Mouse (Mus musculus): ENCODE measurements around the gene Zfp609. TPM values are rescaled to one million over a fixed set of nuclear protein-coding genes. Genes with fewer than 3 reads are reported as not detected.

Gene Zfp609
- polyA plus RNA-seq, 1 experiment from 2014 or later: 12.5 TPM

DNA sequence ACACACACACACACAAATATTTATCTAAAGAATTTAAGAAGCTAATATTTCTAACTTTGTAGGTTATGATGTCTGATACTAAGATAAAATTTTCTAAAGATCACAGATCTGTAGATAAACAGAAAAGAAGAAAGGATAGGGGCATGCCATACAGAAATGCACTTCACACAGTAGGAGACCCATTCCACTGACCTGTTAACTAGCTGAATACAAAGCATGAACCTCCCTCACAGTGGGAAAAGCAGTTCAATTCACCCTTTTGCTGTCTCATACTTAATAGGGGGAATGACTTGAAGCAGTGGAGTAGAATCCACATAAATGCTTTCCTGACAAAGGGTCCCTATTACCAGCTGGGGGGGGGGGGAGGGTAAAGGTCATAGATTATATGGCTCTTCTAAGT lies 6.3 kb upstream of the Zfp609 start:
- Histone ChIP-seq H3K27ac (ENCODE audit: low read depth, low read length) (peak overlapping the region; percentile 43), H3K4me1 (replicated peaks; ENCODE audit: control insufficient read depth, insufficient read depth, low read length) (no peaks in the 10 kb centered on the region), H3K4me2 (replicated peaks; ENCODE audit: low read depth, low read length) (no peak overlapping the region), H3K9ac (ENCODE audit: low read depth, low read length) (no peak overlapping the region), H3K36me3 (ENCODE audit: control insufficient read depth, insufficient read depth, low read length) (no peaks in the 10 kb centered on the region), H3K9me3 (ENCODE audit: control insufficient read depth, low read length) (no peaks in the 10 kb centered on the region), H3K27me3 (ENCODE audit: control insufficient read depth, insufficient read depth, low read length) (no peaks in the 10 kb centered on the region), H3K4me3 (ENCODE audit: low read depth, low read length) (no peak overlapping the region)
- no peak for DNase-seq (ENCODE audit: low spot score)
- ATAC-seq (ENCODE audit: low FRiP score): peak; percentile 56; the same call in 1 of the 2 replicates

DNA sequence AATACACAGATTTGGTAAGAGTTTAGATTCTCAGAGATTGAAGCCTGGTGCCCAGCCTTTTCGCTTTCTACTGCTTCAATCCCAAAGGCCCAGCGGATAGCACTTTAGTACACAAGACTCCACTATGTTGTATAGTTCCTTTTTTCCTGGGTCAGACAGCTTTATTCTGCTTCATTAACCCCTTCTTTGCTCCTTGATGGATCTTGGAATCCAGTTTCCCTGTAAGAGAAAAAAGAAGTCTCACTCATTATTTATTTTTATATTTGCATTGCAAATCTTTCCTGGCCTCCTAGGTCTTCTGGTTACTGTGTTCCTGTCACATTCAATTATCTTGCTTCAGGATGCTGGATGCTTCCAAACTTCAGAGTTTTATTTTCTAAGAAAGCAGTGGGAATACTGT lies 5.9 kb upstream of the Zfp609 start:
- Histone ChIP-seq H3K4me1 (replicated peaks; ENCODE audit: control insufficient read depth, insufficient read depth, low read length) (no peaks in the 10 kb centered on the region), H3K27ac (ENCODE audit: low read depth, low read length) (no peak overlapping the region; the same call in 1 of the 2 replicates), H3K36me3 (ENCODE audit: control insufficient read depth, insufficient read depth, low read length) (no peaks in the 10 kb centered on the region), H3K4me3 (ENCODE audit: low read depth, low read length) (no peak overlapping the region), H3K9ac (ENCODE audit: low read depth, low read length) (no peak overlapping the region), H3K27me3 (ENCODE audit: control insufficient read depth, insufficient read depth, low read length) (no peaks in the 10 kb centered on the region), H3K9me3 (ENCODE audit: control insufficient read depth, low read length) (no peaks in the 10 kb centered on the region), H3K4me2 (replicated peaks; ENCODE audit: low read depth, low read length) (no peak overlapping the region)
- WGBS: 31% methylated on average over 2 of the region's 2 CpGs
- peak; percentile 54; the same call in 1 of the 2 replicates for ATAC-seq (ENCODE audit: low FRiP score)
- no peak for DNase-seq (ENCODE audit: low spot score)

DNA sequence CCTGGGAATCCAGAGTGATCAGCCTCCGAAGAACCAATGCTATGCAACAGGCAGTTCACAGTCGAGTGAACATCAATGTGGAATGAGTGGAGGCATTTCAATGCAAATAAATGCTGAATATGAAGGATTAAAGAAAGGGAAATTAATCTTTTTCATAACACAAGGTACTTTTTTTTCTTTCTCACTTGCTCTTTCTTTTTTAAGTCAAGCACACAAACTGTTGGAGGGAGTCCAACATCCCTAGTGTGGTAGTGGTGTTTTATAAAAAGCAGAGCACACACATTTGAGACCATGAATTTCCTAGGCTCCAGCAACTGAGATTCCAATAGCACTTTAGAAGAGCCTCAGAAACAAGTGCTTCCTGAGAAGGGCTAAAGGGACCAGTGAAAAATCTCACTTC lies 4.7 kb upstream of the Zfp609 start:
- Histone ChIP-seq H3K27ac (ENCODE audit: low read depth, low read length) (peak overlapping the region; percentile 73), H3K9me3 (ENCODE audit: control insufficient read depth, low read length) (no peaks in the 10 kb centered on the region), H3K4me1 (replicated peaks; ENCODE audit: control insufficient read depth, insufficient read depth, low read length) (no peaks in the 10 kb centered on the region), H3K4me2 (replicated peaks; ENCODE audit: low read depth, low read length) (no peak overlapping the region), H3K4me3 (ENCODE audit: low read depth, low read length) (no peak overlapping the region), H3K27me3 (ENCODE audit: control insufficient read depth, insufficient read depth, low read length) (no peaks in the 10 kb centered on the region), H3K36me3 (ENCODE audit: control insufficient read depth, insufficient read depth, low read length) (no peaks in the 10 kb centered on the region), H3K9ac (ENCODE audit: low read depth, low read length) (no peak overlapping the region)
- ATAC-seq (ENCODE audit: low FRiP score) (no peak), DNase-seq (ENCODE audit: low spot score) (no peak)
- WGBS: 27% methylated on average over 2 of the region's 2 CpGs

DNA sequence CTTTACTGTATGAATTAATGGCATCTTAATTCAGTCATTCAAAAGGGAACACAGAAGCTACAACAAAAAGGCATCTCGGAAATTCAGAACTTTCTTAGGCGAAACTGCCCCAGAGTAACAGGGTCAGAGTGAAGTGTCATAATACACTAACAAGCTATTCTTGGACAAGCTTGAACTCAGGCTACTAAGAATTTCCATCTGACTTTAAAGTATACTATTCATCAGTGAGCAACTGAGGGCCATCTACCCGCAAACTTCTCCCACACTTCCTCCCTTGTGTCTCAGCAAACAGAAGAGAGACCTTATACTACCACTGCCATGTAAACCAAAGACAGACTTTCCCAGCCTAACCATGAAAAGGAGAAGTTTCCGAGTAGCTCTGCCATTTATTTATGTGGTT lies 3.8 kb upstream of the Zfp609 start:
- Histone ChIP-seq H3K9ac (ENCODE audit: low read depth, low read length) (no peak overlapping the region), H3K9me3 (ENCODE audit: control insufficient read depth, low read length) (no peaks in the 10 kb centered on the region), H3K4me2 (replicated peaks; ENCODE audit: low read depth, low read length) (no peak overlapping the region), H3K27ac (ENCODE audit: low read depth, low read length) (0 out of 2 replicates have a peak overlapping the region, but pooled peaks have one; percentile 11), H3K4me3 (ENCODE audit: low read depth, low read length) (no peak overlapping the region), H3K4me1 (replicated peaks; ENCODE audit: control insufficient read depth, insufficient read depth, low read length) (no peaks in the 10 kb centered on the region), H3K27me3 (ENCODE audit: control insufficient read depth, insufficient read depth, low read length) (no peaks in the 10 kb centered on the region), H3K36me3 (ENCODE audit: control insufficient read depth, insufficient read depth, low read length) (no peaks in the 10 kb centered on the region)
- 47% methylated on average over 4 of the region's 4 CpGs for WGBS
- DNase-seq (ENCODE audit: low spot score) (no peak), ATAC-seq (ENCODE audit: low FRiP score) (no peak)

DNA sequence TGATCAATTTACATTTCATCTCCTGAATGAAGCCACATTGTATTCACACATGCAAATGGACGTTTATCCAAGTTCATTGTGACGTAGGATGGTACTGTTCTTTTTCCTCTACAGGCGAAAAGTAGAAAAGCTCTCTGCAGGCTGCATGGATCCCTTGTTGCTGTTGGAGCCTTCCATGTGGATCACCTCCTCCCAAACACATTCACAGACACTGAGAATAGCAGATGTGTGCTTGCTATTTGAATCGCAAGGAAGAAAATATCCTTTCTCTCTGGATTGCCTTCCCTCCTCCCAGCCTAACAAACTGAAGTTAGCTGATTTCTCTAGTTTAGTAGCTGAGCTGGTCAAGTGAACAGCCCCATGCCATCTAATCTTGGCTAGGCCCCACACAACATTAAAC lies 2.9 kb upstream of the Zfp609 start:
- Histone ChIP-seq H3K36me3 (ENCODE audit: control insufficient read depth, insufficient read depth, low read length) (no peaks in the 10 kb centered on the region), H3K9ac (ENCODE audit: low read depth, low read length) (no peak overlapping the region), H3K27ac (ENCODE audit: low read depth, low read length) (no peak overlapping the region), H3K4me3 (ENCODE audit: low read depth, low read length) (no peak overlapping the region), H3K27me3 (ENCODE audit: control insufficient read depth, insufficient read depth, low read length) (no peaks in the 10 kb centered on the region), H3K4me1 (replicated peaks; ENCODE audit: control insufficient read depth, insufficient read depth, low read length) (no peaks in the 10 kb centered on the region), H3K4me2 (replicated peaks; ENCODE audit: low read depth, low read length) (no peak overlapping the region), H3K9me3 (ENCODE audit: control insufficient read depth, low read length) (no peaks in the 10 kb centered on the region)
- ATAC-seq (ENCODE audit: low FRiP score) (no peak), DNase-seq (ENCODE audit: low spot score) (no peak)
- whole genome bisulfite sequencing: 70% methylated on average over 4 of the region's 4 CpGs

DNA sequence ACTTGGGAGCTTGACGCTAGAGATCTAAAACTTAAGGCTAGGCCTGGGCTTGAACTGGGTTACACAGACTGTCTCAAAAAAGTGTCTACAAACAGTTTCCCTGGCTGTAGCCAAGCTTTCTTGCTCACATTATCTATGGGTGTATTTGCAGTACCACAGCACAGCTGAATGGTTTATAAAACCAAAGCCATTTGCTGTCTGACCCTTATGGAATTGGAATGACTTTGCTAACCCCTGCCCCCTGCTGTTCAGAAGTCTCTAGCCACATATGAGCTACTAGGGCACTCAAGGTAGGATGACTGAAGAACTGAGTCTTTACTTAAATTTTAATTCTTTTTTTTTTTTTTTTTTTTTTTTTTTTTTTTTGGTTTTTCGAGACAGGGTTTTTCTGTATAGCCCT lies 2.0 kb upstream of the Zfp609 start:
- ATAC-seq (ENCODE audit: low FRiP score): no peak

DNA sequence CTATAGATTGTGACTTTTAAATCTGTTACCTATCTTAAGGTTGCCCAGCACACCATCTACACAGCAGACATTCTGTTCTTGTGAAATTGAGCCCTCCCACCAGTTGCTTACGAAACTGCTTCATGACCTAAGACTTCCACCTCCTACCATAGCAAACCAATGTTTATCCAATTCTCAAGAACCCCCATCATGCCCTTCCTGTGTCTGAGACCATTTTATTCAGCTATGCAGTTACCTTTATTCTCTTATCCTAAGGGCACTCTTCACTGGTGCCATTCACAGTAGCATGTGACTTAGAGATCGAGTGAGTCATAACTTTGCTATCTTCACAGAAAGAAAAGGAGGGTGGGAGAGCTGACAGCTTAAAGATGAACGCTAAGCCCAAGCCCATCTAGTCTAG lies 1.1 kb upstream of the Zfp609 start:
- 0 out of 2 replicates have a peak, but pooled peaks cover 3% of the 10 kb centered on the region for H3K4me1 ChIP-seq (replicated peaks; ENCODE audit: control insufficient read depth, insufficient read depth, low read length)
- no peak for DNase-seq (ENCODE audit: low spot score)
- peak overlapping the region; percentile 86 for H3K4me3 ChIP-seq (ENCODE audit: low read depth, low read length)
- H3K36me3 ChIP-seq (ENCODE audit: control insufficient read depth, insufficient read depth, low read length): no peaks in the 10 kb centered on the region
- H3K4me2 ChIP-seq (replicated peaks; ENCODE audit: low read depth, low read length): peak overlapping the region; percentile 53
- no peak for ATAC-seq (ENCODE audit: low FRiP score)
- H3K9ac ChIP-seq (ENCODE audit: low read depth, low read length): no peak overlapping the region
- WGBS: 47% methylated on average over 3 of the region's 3 CpGs
- H3K27ac ChIP-seq (ENCODE audit: low read depth, low read length): no peak overlapping the region
- no peaks in the 10 kb centered on the region for H3K27me3 ChIP-seq (ENCODE audit: control insufficient read depth, insufficient read depth, low read length)
- no peaks in the 10 kb centered on the region for H3K9me3 ChIP-seq (ENCODE audit: control insufficient read depth, low read length)

More for the DNA sequence above, 2.0 kb upstream of the Zfp609 start:
- Histone ChIP-seq H3K9me3 (ENCODE audit: control insufficient read depth, low read length) (no peaks in the 10 kb centered on the region), H3K36me3 (ENCODE audit: control insufficient read depth, insufficient read depth, low read length) (no peaks in the 10 kb centered on the region), H3K27me3 (ENCODE audit: control insufficient read depth, insufficient read depth, low read length) (no peaks in the 10 kb centered on the region), H3K4me1 (replicated peaks; ENCODE audit: control insufficient read depth, insufficient read depth, low read length) (no peaks in the 10 kb centered on the region), H3K4me2 (replicated peaks; ENCODE audit: low read depth, low read length) (no peak overlapping the region), H3K9ac (ENCODE audit: low read depth, low read length) (no peak overlapping the region), H3K27ac (ENCODE audit: low read depth, low read length) (no peak overlapping the region), H3K4me3 (ENCODE audit: low read depth, low read length) (no peak overlapping the region)
- DNase-seq (ENCODE audit: low spot score): peak; percentile 43
- WGBS: 95% methylated on average over 1 of the region's 2 CpGs

DNA sequence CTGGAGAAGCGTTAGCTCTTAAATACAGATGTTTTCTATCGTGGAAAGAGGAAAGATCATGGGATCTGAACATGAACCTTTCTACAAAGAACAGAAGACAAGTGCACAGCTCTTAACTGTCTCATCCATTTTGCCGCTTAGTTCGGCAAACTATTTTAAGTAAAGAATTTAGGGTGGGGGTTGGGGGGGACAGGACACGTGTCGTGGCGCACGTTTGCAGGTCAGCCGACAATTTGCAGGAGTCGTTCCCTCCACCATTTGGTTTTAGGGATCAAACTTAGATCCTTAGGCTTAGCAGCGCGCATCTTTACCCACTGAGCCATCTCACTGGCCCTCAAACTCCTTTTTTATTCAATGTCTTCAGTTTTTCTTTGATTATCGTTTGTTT lies 646 bp upstream of the Zfp609 start:
- Histone ChIP-seq H3K27me3 (ENCODE audit: control insufficient read depth, insufficient read depth, low read length) (no peaks in the 10 kb centered on the region), H3K9me3 (ENCODE audit: control insufficient read depth, low read length) (no peaks in the 10 kb centered on the region), H3K4me1 (replicated peaks; ENCODE audit: control insufficient read depth, insufficient read depth, low read length) (0 out of 2 replicates have a peak, but pooled peaks cover 3% of the 10 kb centered on the region), H3K36me3 (ENCODE audit: control insufficient read depth, insufficient read depth, low read length) (no peaks in the 10 kb centered on the region), H3K4me2 (replicated peaks; ENCODE audit: low read depth, low read length) (peak overlapping the region; percentile 53), H3K27ac (ENCODE audit: low read depth, low read length) (peak overlapping the region; percentile 99), H3K4me3 (ENCODE audit: low read depth, low read length) (peak overlapping the region; percentile 86), H3K9ac (ENCODE audit: low read depth, low read length) (peak overlapping the region; percentile 50; the same call in 1 of the 2 replicates)
- 1% methylated on average over 13 of the region's 13 CpGs for WGBS
- ATAC-seq (ENCODE audit: low FRiP score) (no peak; the same call in 1 of the 2 replicates), DNase-seq (ENCODE audit: low spot score) (no peak)

DNA sequence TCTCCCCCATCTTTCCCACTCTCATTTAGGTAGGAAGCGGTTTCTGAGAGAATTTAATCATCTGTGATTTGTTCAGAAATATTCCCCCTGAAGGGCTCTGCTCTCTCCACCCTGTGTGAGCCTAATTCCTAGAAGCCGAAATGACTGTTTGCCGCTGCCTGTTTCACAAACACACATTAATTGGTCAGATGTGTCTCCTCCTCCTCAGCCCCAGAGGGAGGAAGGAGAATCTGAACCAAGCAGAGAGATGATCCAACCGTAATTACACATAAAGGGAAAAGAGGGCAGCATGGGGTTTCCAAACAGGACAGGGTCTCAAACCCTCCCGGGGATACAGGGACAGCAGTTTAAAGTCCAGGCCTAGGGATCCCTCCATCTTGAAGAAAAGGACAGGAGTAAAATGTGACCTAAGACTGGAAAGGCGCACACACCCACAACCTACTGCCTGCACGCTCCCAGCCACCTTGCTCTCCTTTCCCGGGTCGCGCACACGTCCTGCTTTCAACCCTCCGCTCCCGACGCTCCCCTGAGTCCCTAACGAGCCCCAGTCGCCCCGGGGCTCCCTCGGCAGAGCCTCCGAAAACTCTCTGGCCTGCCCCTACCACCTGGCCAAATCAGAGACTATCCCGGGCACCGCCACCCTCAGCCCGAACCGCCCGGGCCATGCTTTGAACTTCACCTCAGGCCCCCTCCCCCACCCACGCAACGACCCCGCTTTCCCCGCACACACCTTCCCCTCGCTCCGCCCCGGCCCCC lies 598 bp downstream of the Zfp609 start:
- Histone ChIP-seq H3K4me2 (replicated peaks; ENCODE audit: low read depth, low read length) (peak overlapping the region; percentile 49), H3K4me3 (ENCODE audit: low read depth, low read length) (peak overlapping the region; percentile 86), H3K27ac (ENCODE audit: low read depth, low read length) (peak overlapping the region; percentile 99), H3K9ac (ENCODE audit: low read depth, low read length) (peak overlapping the region; percentile 89), H3K4me1 (replicated peaks; ENCODE audit: control insufficient read depth, insufficient read depth, low read length) (0 out of 2 replicates have a peak, but pooled peaks cover 3% of the 10 kb centered on the region), H3K9me3 (ENCODE audit: control insufficient read depth, low read length) (no peaks in the 10 kb centered on the region), H3K27me3 (ENCODE audit: control insufficient read depth, insufficient read depth, low read length) (no peaks in the 10 kb centered on the region), H3K36me3 (ENCODE audit: control insufficient read depth, insufficient read depth, low read length) (no peaks in the 10 kb centered on the region)
- 1% methylated on average over 31 of the region's 31 CpGs for WGBS
- DNase-seq (ENCODE audit: low spot score) (peak; percentile 74), ATAC-seq (ENCODE audit: low FRiP score) (peak; percentile 58)
